In the genomic region with DNA sequence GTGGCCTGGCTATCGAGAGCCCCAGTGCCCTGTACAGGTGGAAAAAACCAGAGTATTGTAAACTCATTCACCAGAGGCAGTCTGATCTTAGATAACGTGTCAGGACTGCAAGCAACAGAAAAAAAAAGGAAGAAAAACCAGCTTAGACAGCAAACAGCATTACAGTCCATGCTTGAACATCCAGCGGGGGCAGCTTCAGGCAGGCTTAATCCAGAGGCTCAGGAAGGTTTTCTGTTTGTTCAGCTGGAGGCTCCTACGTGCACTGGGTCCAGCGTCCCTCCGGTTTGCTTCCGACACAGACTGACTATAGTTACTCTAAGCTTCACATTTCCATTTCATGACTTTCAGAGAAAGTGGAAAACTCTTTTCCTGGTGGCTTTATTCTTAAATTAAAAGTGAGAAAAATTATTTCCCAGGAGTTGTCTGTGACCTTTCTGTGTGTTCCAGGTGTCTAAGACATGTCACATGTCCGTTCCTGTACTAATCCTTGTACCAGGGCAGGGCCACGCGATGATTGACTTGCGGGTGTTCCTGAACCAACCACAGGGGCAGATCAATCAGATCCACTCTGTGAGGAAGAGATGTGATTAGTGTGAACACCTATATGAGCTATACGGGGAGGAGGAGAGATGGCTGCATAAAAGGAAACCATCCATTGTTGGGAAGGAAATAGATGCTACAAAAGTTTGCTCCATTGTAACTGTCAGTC, we compare ENCODE assay signal across 13 mouse cellular contexts.
DNase-seq lines count a peak whose midpoint lies in the region; ATAC-seq and TF ChIP-seq lines count a peak whose summit lies in the region.
"Had no signal": no experiment of that assay in that cellular context is flagged by ENCODE, and none has a peak within 500 bp of the region (broad histone marks: within the 10 kb centered on the region; RNA-seq: fewer than 3 reads in every experiment).

No protein-coding gene starts in this region.

- H3K9ac ChIP-seq in liver, embryonic 12.5 days = no peak overlapping the region
- H3K9ac ChIP-seq in embryonic facial prominence, embryonic 13.5 days = no peak overlapping the region
- H3K9ac ChIP-seq in kidney, postnatal 0 days (ENCODE audit: low read depth, low read length) = no peak overlapping the region
- no peak overlapping the region for H3K9ac ChIP-seq in neural tube, embryonic 11.5 days (ENCODE audit: low read length)
- no peak overlapping the region for H3K9ac ChIP-seq in hindbrain, embryonic 13.5 days
- H3K9ac ChIP-seq: embryonic facial prominence, embryonic 12.5 days; liver, embryonic 13.5 days had no signal

- no peaks in the 10 kb centered on the region for H3K9me3 ChIP-seq in liver, embryonic 12.5 days (replicated peaks)
- H3K9me3 ChIP-seq in embryonic facial prominence, embryonic 13.5 days = no peaks in the 10 kb centered on the region
- H3K9me3 ChIP-seq in kidney, postnatal 0 days (replicated peaks; ENCODE audit: low read length) = no peaks in the 10 kb centered on the region
- no peaks in the 10 kb centered on the region for H3K9me3 ChIP-seq in neural tube, embryonic 11.5 days (ENCODE audit: control insufficient read depth, low read length)
- 0 out of 2 replicates have a peak, but pooled peaks cover 3% of the 10 kb centered on the region for H3K9me3 ChIP-seq in hindbrain, embryonic 13.5 days
- H3K9me3 ChIP-seq: embryonic facial prominence, embryonic 12.5 days; liver, embryonic 13.5 days had no signal

- 67% methylated on average over 12 of the region's 12 CpGs for WGBS in liver, embryonic 12.5 days (ENCODE audit: insufficient replicate concordance)
- WGBS in embryonic facial prominence, embryonic 13.5 days = 47% methylated on average over 12 of the region's 12 CpGs
- WGBS in kidney, postnatal 0 days = 22% methylated on average over 12 of the region's 12 CpGs
- WGBS in neural tube, embryonic 11.5 days = 50% methylated on average over 12 of the region's 12 CpGs
- 69% methylated on average over 12 of the region's 12 CpGs for WGBS in hindbrain, embryonic 13.5 days

- no peak for TF ChIP-seq CTCF in kidney, postnatal 0 days (IDR thresholded peaks at IDR 0.05; ENCODE audit: low read depth)

- no peaks in the 10 kb centered on the region for H3K27me3 ChIP-seq in liver, embryonic 12.5 days (replicated peaks)
- no peaks in the 10 kb centered on the region for H3K27me3 ChIP-seq in embryonic facial prominence, embryonic 13.5 days
- no peaks in the 10 kb centered on the region; the same call in 1 of the 2 replicates for H3K27me3 ChIP-seq in kidney, postnatal 0 days (ENCODE audit: insufficient read depth, low read length)
- H3K27me3 ChIP-seq in neural tube, embryonic 11.5 days (ENCODE audit: control insufficient read depth, insufficient read depth, low read length) = no peaks in the 10 kb centered on the region
- H3K27me3 ChIP-seq in hindbrain, embryonic 13.5 days = no peaks in the 10 kb centered on the region
- H3K27me3 ChIP-seq: embryonic facial prominence, embryonic 12.5 days; liver, embryonic 13.5 days had no signal

- H3K27ac ChIP-seq in liver, embryonic 12.5 days = no peak overlapping the region
- 0 out of 2 replicates have a peak overlapping the region, but pooled peaks have one; percentile 13 for H3K27ac ChIP-seq in embryonic facial prominence, embryonic 13.5 days
- no peak overlapping the region for H3K27ac ChIP-seq in kidney, postnatal 0 days
- no peak overlapping the region for H3K27ac ChIP-seq in neural tube, embryonic 11.5 days (ENCODE audit: low read depth, low read length)
- no peak overlapping the region for H3K27ac ChIP-seq in hindbrain, embryonic 13.5 days
- H3K27ac ChIP-seq: embryonic facial prominence, embryonic 12.5 days; liver, embryonic 13.5 days had no signal

- H3K4me1 ChIP-seq in liver, embryonic 12.5 days = no peaks in the 10 kb centered on the region
- peaks cover 6% of the 10 kb centered on the region; the same call in 1 of the 2 replicates for H3K4me1 ChIP-seq in embryonic facial prominence, embryonic 13.5 days
- H3K4me1 ChIP-seq in kidney, postnatal 0 days (replicated peaks; ENCODE audit: insufficient read depth, low read length) = no peaks in the 10 kb centered on the region
- no peaks in the 10 kb centered on the region; the same call in 1 of the 2 replicates for H3K4me1 ChIP-seq in neural tube, embryonic 11.5 days (ENCODE audit: control insufficient read depth, insufficient read depth, low read length)
- peaks cover 9% of the 10 kb centered on the region; the same call in 1 of the 2 replicates for H3K4me1 ChIP-seq in hindbrain, embryonic 13.5 days (replicated peaks)
- H3K4me1 ChIP-seq: liver, embryonic 13.5 days had no signal

- no peak overlapping the region for H3K4me3 ChIP-seq in liver, embryonic 12.5 days
- no peak overlapping the region for H3K4me3 ChIP-seq in embryonic facial prominence, embryonic 13.5 days
- H3K4me3 ChIP-seq in kidney, postnatal 0 days (replicated peaks; ENCODE audit: low read depth, low read length) = no peak overlapping the region
- no peak overlapping the region for H3K4me3 ChIP-seq in neural tube, embryonic 11.5 days (ENCODE audit: low read depth, low read length)
- H3K4me3 ChIP-seq in hindbrain, embryonic 13.5 days = no peak overlapping the region
- H3K4me3 ChIP-seq: embryonic facial prominence, embryonic 12.5 days; liver, embryonic 13.5 days; myocyte had no signal

- H3K36me3 ChIP-seq in liver, embryonic 12.5 days = no peaks in the 10 kb centered on the region
- no peaks in the 10 kb centered on the region for H3K36me3 ChIP-seq in embryonic facial prominence, embryonic 13.5 days
- H3K36me3 ChIP-seq in kidney, postnatal 0 days (ENCODE audit: insufficient read depth, low read length) = no peaks in the 10 kb centered on the region
- H3K36me3 ChIP-seq in neural tube, embryonic 11.5 days (ENCODE audit: control insufficient read depth, insufficient read depth, low read length) = no peaks in the 10 kb centered on the region
- no peaks in the 10 kb centered on the region for H3K36me3 ChIP-seq in hindbrain, embryonic 13.5 days
- H3K36me3 ChIP-seq: embryonic facial prominence, embryonic 12.5 days; liver, embryonic 13.5 days had no signal

- H3K4me2 ChIP-seq in liver, embryonic 12.5 days = no peak overlapping the region
- no peak overlapping the region for H3K4me2 ChIP-seq in embryonic facial prominence, embryonic 13.5 days
- peak overlapping the region; percentile 27; the same call in 1 of the 2 replicates for H3K4me2 ChIP-seq in kidney, postnatal 0 days (ENCODE audit: low read length)
- no peak overlapping the region for H3K4me2 ChIP-seq in neural tube, embryonic 11.5 days (ENCODE audit: low read depth)
- no peak overlapping the region for H3K4me2 ChIP-seq in hindbrain, embryonic 13.5 days
- H3K4me2 ChIP-seq: embryonic facial prominence, embryonic 12.5 days; liver, embryonic 13.5 days had no signal

- no peak for ATAC-seq in liver, embryonic 12.5 days
- ATAC-seq in embryonic facial prominence, embryonic 13.5 days (ENCODE audit: insufficient number of reproducible peaks, insufficient read depth, low FRiP score, low TSS enrichment, low read depth) = no peak
- peak; percentile 89 for ATAC-seq in kidney, postnatal 0 days (replicated peaks; ENCODE audit: low FRiP score, low read depth)
- ATAC-seq in neural tube, embryonic 11.5 days (ENCODE audit: insufficient read depth, low FRiP score, low TSS enrichment) = no peak
- no peak for ATAC-seq in hindbrain, embryonic 13.5 days (ENCODE audit: low FRiP score)

- DNase-seq in liver = peak; percentile 7
- DNase-seq in kidney, postnatal 0 days (ENCODE audit: low spot score) = peak; percentile 69
- peak; percentile 43 for DNase-seq in neural tube, embryonic 11.5 days (ENCODE audit: low spot score)
- no peak for DNase-seq in cerebellum, adult 8-10 months
- no peak for DNase-seq in adrenal gland, adult 8-10 months
- DNase-seq: heart, postnatal 10 days; liver, embryonic 13.5 days; right cerebral cortex, adult 18-20 months had no signal

Comparison
In these comparisons a context has a peak if more than half of its experiments do, and no peak if none do; other contexts are left out.
1. DNase-seq: peak in liver (single experiment), kidney, postnatal 0 days (single experiment) and neural tube, embryonic 11.5 days (single experiment); none in cerebellum, adult 8-10 months (single experiment) and adrenal gland, adult 8-10 months (single experiment).